In the genomic region with DNA sequence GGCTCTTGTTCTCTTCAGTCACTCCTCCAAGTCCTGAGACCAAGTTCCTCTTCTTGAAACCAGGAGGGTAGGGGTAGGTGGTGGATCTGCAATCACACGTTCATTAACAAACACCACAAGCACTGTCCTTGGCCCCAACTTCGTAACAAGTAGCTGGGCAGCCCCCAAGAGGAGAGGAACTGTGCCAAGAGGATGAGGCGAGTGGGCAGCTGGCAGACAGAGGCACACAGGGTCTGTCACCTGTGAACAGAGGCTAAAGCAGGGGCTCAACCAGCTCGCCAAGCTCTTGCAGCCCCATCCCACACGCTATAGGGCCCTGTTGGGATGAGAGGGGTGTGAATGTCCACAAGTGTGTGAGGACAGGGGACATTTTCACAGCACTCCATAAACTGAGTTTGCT, we compare ENCODE assay signal across 21 mouse cellular contexts. TPM values are rescaled to one million over a fixed set of nuclear protein-coding genes. Genes with fewer than 3 reads are reported as not detected.
DNase-seq lines count a peak whose midpoint lies in the region; ATAC-seq and TF ChIP-seq lines count a peak whose summit lies in the region.
"Had no signal": no experiment of that assay in that cellular context is flagged by ENCODE, and none has a peak within 500 bp of the region (broad histone marks: within the 10 kb centered on the region; RNA-seq: fewer than 3 reads in every experiment).

No protein-coding gene starts in this region.

- peak overlapping the region; percentile 87 for H3K27ac ChIP-seq in forebrain, embryonic 13.5 days
- H3K27ac ChIP-seq in forebrain, embryonic 10.5 days = no peak overlapping the region; the same call in 1 of the 2 replicates
- H3K27ac ChIP-seq in hindbrain, postnatal 0 days = no peak overlapping the region
- H3K27ac ChIP-seq in hindbrain, embryonic 10.5 days = no peak overlapping the region
- H3K27ac ChIP-seq in limb, embryonic 12.5 days = peak overlapping the region; percentile 31; the same call in 1 of the 2 replicates
- H3K27ac ChIP-seq: embryonic facial prominence, embryonic 10.5 days; heart, adult 2 months; kidney, embryonic 15.5 days had no signal

- no peaks in the 10 kb centered on the region for H3K27me3 ChIP-seq in forebrain, embryonic 13.5 days
- no peaks in the 10 kb centered on the region for H3K27me3 ChIP-seq in forebrain, embryonic 10.5 days (ENCODE audit: poor library complexity, severe bottlenecking)
- no peaks in the 10 kb centered on the region for H3K27me3 ChIP-seq in hindbrain, postnatal 0 days (ENCODE audit: insufficient read depth, low read length)
- H3K27me3 ChIP-seq in hindbrain, embryonic 10.5 days (ENCODE audit: insufficient read depth, poor library complexity, severe bottlenecking) = no peaks in the 10 kb centered on the region
- no peaks in the 10 kb centered on the region for H3K27me3 ChIP-seq in limb, embryonic 12.5 days
- H3K27me3 ChIP-seq: CH12.LX; hindbrain, embryonic 15.5 days; kidney, embryonic 15.5 days had no signal

- no peak overlapping the region for H3K4me3 ChIP-seq in forebrain, embryonic 13.5 days
- H3K4me3 ChIP-seq in forebrain, embryonic 10.5 days = no peak overlapping the region
- H3K4me3 ChIP-seq in hindbrain, postnatal 0 days (ENCODE audit: low read length) = no peak overlapping the region
- no peak overlapping the region for H3K4me3 ChIP-seq in hindbrain, embryonic 10.5 days
- H3K4me3 ChIP-seq in limb, embryonic 12.5 days (replicated peaks) = no peak overlapping the region
- H3K4me3 ChIP-seq: embryonic facial prominence, embryonic 10.5 days; heart, adult 2 months; hindbrain, embryonic 15.5 days; kidney, embryonic 15.5 days; megakaryocyte, embryonic 14.5 days had no signal

- no peak for TF ChIP-seq CTCF in hindbrain, postnatal 0 days (IDR thresholded peaks at IDR 0.05; ENCODE audit: low read depth)

- peaks cover 58% of the 10 kb centered on the region for H3K4me1 ChIP-seq in forebrain, embryonic 13.5 days
- peaks cover 37% of the 10 kb centered on the region for H3K4me1 ChIP-seq in forebrain, embryonic 10.5 days
- peaks cover 15% of the 10 kb centered on the region; the same call in 1 of the 2 replicates for H3K4me1 ChIP-seq in hindbrain, postnatal 0 days (ENCODE audit: insufficient read depth, low read length)
- peaks cover 38% of the 10 kb centered on the region for H3K4me1 ChIP-seq in hindbrain, embryonic 10.5 days (replicated peaks)
- peaks cover 18% of the 10 kb centered on the region for H3K4me1 ChIP-seq in limb, embryonic 12.5 days (replicated peaks)

- WGBS in forebrain, embryonic 13.5 days = 61% methylated on average over 5 of the region's 5 CpGs
- WGBS in forebrain, embryonic 10.5 days = 85% methylated on average over 5 of the region's 5 CpGs
- 45% methylated on average over 5 of the region's 5 CpGs for WGBS in hindbrain, postnatal 0 days
- WGBS in hindbrain, embryonic 10.5 days = 88% methylated on average over 5 of the region's 5 CpGs
- WGBS in limb, embryonic 12.5 days = 78% methylated on average over 5 of the region's 5 CpGs

- no peaks in the 10 kb centered on the region for H3K36me3 ChIP-seq in forebrain, embryonic 13.5 days (ENCODE audit: poor library complexity, severe bottlenecking)
- no peaks in the 10 kb centered on the region for H3K36me3 ChIP-seq in forebrain, embryonic 10.5 days (replicated peaks)
- H3K36me3 ChIP-seq in hindbrain, postnatal 0 days (ENCODE audit: insufficient read depth, low read length) = no peaks in the 10 kb centered on the region
- no peaks in the 10 kb centered on the region for H3K36me3 ChIP-seq in hindbrain, embryonic 10.5 days
- H3K36me3 ChIP-seq in limb, embryonic 12.5 days = no peaks in the 10 kb centered on the region
- H3K36me3 ChIP-seq: embryonic facial prominence, embryonic 10.5 days; hindbrain, embryonic 15.5 days; kidney, embryonic 15.5 days had no signal

- H3K4me2 ChIP-seq in forebrain, embryonic 13.5 days = no peak overlapping the region
- no peak overlapping the region for H3K4me2 ChIP-seq in hindbrain, postnatal 0 days (ENCODE audit: low read depth, low read length)
- H3K4me2 ChIP-seq in limb, embryonic 12.5 days = no peak overlapping the region
- H3K4me2 ChIP-seq: hindbrain, embryonic 15.5 days; kidney, embryonic 15.5 days had no signal

- H3K9ac ChIP-seq in forebrain, embryonic 13.5 days = no peak overlapping the region
- no peak overlapping the region for H3K9ac ChIP-seq in hindbrain, postnatal 0 days (replicated peaks; ENCODE audit: low read length)
- H3K9ac ChIP-seq in limb, embryonic 12.5 days (replicated peaks) = no peak overlapping the region
- H3K9ac ChIP-seq: hindbrain, embryonic 15.5 days; kidney, embryonic 15.5 days; liver, postnatal 0 days had no signal

- no peak for ATAC-seq in forebrain, embryonic 13.5 days
- 0 out of 2 replicates have a peak, but pooled peaks have one; percentile 14 for ATAC-seq in hindbrain, postnatal 0 days
- ATAC-seq in limb, embryonic 12.5 days (ENCODE audit: insufficient number of reproducible peaks, insufficient read depth, low FRiP score, low TSS enrichment, low read depth) = no peak
- ATAC-seq: intestine, postnatal 0 days; liver, postnatal 0 days had no signal

- H3K9me3 ChIP-seq in forebrain, embryonic 13.5 days (replicated peaks) = no peaks in the 10 kb centered on the region
- no peaks in the 10 kb centered on the region for H3K9me3 ChIP-seq in forebrain, embryonic 10.5 days
- H3K9me3 ChIP-seq in hindbrain, postnatal 0 days (ENCODE audit: low read length) = no peaks in the 10 kb centered on the region
- no peaks in the 10 kb centered on the region for H3K9me3 ChIP-seq in hindbrain, embryonic 10.5 days
- H3K9me3 ChIP-seq in limb, embryonic 12.5 days = no peaks in the 10 kb centered on the region
- H3K9me3 ChIP-seq: embryonic facial prominence, embryonic 10.5 days; hindbrain, embryonic 15.5 days; kidney, embryonic 15.5 days; megakaryocyte, embryonic 14.5 days had no signal

- DNase-seq in forebrain, embryonic 10.5 days (ENCODE audit: extremely low spot score, low spot score) = no peak
- DNase-seq in hindbrain, postnatal 0 days (ENCODE audit: low spot score) = no peak
- no peak for DNase-seq in hindbrain, embryonic 10.5 days (ENCODE audit: low spot score)
- peak; percentile 25 for DNase-seq in 416B (ENCODE audit: low read depth)
- no peak for DNase-seq in thymus, postnatal 14 days
- DNase-seq: adrenal gland, postnatal 25 days; cerebellum, adult 11-12 months; cerebellum, postnatal 36 days; liver, postnatal 0 days; lung, postnatal 14 days; spleen, adult 18-20 months; thymus, postnatal 36 days had no signal

RNA-seq across cellular contexts. Expression of gene Ralgps1, which starts 24.5 kb away (rescaled TPM):
- polyA plus RNA-seq in forebrain, embryonic 13.5 days (2015; fragmentation: Nextera tagmentation; extraction: Ambion mirVana) = 27.2 and 31.1 TPM in 2 replicates
- polyA plus RNA-seq in forebrain, embryonic 10.5 days (2016; fragmentation: Nextera tagmentation; extraction: Ambion mirVana) = 6.2 and 6.9 TPM in 2 replicates
- 69.9 and 75.5 TPM in 2 replicates for total RNA-seq in hindbrain, postnatal 0 days (2014; rRNA removed)
- 18.8 and 20.7 TPM in 2 replicates for polyA plus RNA-seq in hindbrain, postnatal 0 days (2015; fragmentation: Nextera tagmentation; extraction: Ambion mirVana)
- 7.5 and 12.2 TPM in 2 replicates for polyA plus RNA-seq in hindbrain, embryonic 10.5 days (2016; fragmentation: Nextera tagmentation; extraction: Ambion mirVana)
- 4.8 and 5.2 TPM in 2 replicates for polyA plus RNA-seq in limb, embryonic 12.5 days (2016; fragmentation: Nextera tagmentation; extraction: Ambion mirVana)

Comparison
In these comparisons a context has a peak if more than half of its experiments do, and no peak if none do; other contexts are left out.
1. H3K27ac ChIP-seq: peak in forebrain, embryonic 13.5 days (single experiment) and limb, embryonic 12.5 days (single experiment); none in forebrain, embryonic 10.5 days (single experiment), hindbrain, postnatal 0 days (single experiment) and hindbrain, embryonic 10.5 days (single experiment).